In the genomic region with DNA sequence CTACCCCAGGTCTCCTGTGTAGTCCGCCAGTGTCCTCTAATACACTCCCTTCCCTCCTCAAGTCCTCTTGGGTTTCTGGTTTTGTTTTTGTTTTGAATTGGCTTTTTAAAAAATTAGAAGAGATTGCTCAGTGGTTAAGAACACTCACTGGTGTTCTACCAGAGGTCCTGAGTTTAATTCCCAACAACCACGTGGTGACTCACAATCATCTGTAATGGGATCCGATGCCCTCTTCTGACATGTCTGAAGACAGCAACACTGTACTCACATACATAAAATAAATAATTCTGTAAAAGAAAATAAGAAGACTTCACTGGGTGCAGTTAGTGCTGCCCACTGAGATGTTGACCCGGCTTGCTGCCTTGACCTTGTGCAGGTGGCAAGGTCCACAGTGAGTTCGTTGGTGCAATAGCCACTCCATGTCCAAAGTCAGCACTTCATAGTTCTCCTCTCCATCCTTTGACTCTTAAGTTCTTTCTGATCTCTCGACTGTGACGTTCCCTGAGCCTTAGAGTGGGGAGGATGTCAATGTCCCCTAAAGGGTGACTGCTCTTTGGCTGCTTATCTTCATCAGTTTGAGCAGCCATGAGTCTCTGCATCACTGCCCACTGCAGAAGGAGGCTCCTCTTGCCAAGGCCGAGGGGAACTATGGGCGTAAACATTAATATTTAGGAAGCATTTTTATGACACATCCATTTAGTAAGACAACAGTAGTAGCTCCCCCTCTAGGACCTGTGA, we compare ENCODE assay signal across 16 mouse cellular contexts.
"Had no signal": no experiment of that assay in that cellular context is flagged by ENCODE, and none has a peak within 500 bp of the region (broad histone marks: within the 10 kb centered on the region; RNA-seq: fewer than 3 reads in every experiment).

No protein-coding gene starts in this region.

- H3K9ac ChIP-seq: intestine, embryonic 15.5 days; limb, embryonic 12.5 days; liver, embryonic 13.5 days; liver, postnatal 0 days; lung, embryonic 15.5 days; midbrain, embryonic 12.5 days had no signal

- DNase-seq: layer of hippocampus, adult 9-11 months; liver; liver, embryonic 13.5 days; liver, postnatal 0 days; lung, postnatal 14 days; right cerebral cortex, postnatal 4 days; spleen, adult 18-20 months; thymus, adult 2 months; thymus, postnatal 36 days had no signal

- ATAC-seq: intestine, embryonic 15.5 days; liver, postnatal 0 days; midbrain, embryonic 16.5 days had no signal

- H3K4me1 ChIP-seq: intestine, embryonic 15.5 days; liver, embryonic 13.5 days; lung, embryonic 15.5 days; megakaryocyte, embryonic 14.5 days; midbrain, embryonic 12.5 days had no signal

- H3K9me3 ChIP-seq: intestine, embryonic 15.5 days; limb, embryonic 12.5 days; liver, embryonic 13.5 days; lung, embryonic 15.5 days; midbrain, embryonic 12.5 days had no signal

- H3K27me3 ChIP-seq: intestine, embryonic 15.5 days; limb, embryonic 12.5 days; liver, embryonic 13.5 days; lung, embryonic 15.5 days had no signal

- H3K27ac ChIP-seq: intestine, embryonic 15.5 days; limb, embryonic 12.5 days; liver, embryonic 13.5 days; lung, embryonic 15.5 days; macrophage; midbrain, embryonic 12.5 days had no signal

- H3K4me3 ChIP-seq: intestine, embryonic 15.5 days; limb, embryonic 12.5 days; liver, embryonic 13.5 days; lung, embryonic 15.5 days; megakaryocyte, embryonic 14.5 days; midbrain, embryonic 12.5 days had no signal

- H3K4me2 ChIP-seq: intestine, embryonic 15.5 days; limb, embryonic 12.5 days; liver, embryonic 13.5 days; lung, embryonic 15.5 days; midbrain, embryonic 12.5 days had no signal
